Mouse (Mus musculus): ENCODE results near the gene Crat.

Gene Crat

DNA sequence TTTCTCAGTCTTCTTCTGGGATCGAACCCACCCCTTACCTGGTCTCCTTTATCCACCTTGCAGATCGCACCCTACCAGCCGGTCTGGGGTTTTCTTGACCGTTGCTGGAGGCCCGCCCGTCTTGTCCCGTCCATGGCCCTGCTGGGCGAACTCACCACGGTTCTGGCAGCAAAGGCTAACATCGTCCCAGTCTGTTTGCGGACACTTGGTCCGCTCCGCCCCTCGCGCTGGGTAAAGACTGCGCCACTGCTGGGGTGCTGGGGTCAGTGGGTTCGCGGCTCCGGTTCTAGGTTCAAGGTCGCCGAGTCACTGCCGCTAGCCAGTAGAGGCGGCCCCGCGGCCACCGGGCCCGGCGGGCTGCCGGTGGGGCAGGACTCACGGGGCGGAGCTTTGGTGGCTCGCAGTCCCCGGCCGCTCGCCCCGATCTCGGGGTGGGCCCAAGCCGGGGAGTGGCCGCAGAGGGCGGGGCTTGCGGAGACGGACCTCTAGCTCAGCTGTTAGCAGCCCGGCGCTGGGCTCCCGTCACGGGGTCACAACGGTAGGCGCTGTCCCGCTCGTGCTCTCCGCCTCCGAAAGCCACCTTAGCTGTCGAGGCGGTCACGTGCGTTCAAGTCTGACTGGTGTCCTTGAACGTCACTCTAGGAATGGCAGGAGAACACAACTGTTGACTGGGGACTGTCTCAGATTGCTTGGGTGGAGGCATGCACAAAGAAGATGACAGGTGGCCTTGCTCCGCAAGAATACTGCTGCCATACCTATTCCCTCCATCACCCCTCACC lies at the start of gene Crat:
TSS of gene Crat (minus strand) at position 657 of the 779 bp plus-strand sequence.
- DNase-seq (ENCODE audit: extremely low spot score, low read depth, low spot score) = no peak

DNA sequence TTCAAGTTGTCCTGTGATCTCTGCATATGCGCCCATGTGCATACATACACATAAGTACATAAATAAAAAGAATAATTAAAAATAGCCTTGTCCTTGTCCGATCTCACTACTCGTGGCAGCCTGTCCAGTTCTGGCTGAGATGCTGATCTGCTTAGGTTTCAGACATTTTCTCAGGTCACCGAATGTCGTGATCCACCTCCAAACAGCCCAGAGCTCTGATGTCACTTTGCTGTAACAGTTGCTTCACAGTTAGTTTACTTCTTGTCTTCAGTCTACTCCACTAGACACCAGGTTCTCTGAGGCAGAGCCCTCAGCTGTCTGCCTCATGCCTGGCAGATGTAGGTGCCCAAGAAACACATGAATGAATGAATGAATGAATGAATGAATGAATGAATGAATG lies 48.8 kb upstream of the Crat start:
- no peak for DNase-seq (ENCODE audit: extremely low spot score, low read depth, low spot score)

DNA sequence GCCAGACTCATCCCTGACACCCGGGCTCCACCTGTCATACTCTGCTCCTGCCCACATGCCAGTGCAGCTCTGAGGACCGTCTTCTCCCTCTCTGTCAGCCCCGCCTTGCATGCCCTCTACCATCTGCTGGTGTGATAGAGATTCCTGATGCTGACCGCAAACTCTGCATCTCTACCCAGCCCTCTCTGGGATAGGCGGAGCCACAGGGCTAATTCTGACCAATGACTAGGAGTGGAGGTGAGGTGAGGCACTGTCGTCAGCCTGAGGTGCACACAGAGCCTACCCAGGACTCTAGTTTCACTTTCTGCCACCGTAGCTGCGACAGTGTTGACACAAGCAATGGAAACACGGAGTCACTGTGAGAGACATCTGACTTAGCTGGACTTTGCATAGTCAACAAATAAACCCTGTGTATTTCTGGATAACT lies 48.3 kb upstream of the Crat start:
- DNase-seq (ENCODE audit: extremely low spot score, low read depth, low spot score) = no peak

DNA sequence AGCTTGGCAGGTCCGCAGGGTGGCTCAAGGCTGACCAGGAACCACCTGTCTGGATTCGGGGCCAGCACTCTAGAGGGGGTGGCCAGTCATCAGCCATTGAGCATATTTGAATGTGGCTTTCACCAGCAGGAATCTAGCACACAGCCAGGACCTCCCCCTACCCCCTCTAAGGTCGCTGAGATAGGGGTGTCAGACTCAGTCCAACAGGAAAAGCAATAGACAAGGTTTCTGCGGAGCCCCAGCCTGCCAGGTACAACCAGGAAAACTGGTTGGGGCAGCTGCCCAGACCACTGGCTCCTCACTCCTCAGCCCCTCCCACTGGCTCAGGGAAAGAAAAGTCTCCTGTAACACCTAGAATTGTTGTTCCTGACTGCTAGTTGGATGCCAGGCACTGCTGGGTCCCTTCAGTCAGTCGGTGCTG lies 47.7 kb upstream of the Crat start:
- DNase-seq (ENCODE audit: extremely low spot score, low read depth, low spot score) = no peak

DNA sequence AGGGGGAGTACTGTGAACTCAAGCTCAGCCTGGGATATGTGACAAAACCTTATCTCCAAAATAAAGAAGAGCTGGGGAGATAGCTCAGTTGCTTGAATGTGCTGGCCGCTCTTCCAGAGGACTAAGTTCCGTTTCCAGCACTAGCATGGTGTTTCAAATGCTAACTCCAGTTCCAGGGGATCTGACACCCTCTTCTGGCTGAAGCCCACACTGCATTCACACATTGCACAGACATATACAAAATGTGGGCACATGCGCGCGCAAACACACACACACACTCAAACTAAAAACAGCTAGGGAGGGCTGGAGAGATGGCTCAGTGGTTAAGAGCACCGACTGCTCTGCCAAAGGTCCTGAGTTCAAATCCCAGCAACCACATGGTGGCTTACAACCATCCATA lies 43.6 kb upstream of the Crat start:
- no peak for DNase-seq (ENCODE audit: extremely low spot score, low read depth, low spot score)

DNA sequence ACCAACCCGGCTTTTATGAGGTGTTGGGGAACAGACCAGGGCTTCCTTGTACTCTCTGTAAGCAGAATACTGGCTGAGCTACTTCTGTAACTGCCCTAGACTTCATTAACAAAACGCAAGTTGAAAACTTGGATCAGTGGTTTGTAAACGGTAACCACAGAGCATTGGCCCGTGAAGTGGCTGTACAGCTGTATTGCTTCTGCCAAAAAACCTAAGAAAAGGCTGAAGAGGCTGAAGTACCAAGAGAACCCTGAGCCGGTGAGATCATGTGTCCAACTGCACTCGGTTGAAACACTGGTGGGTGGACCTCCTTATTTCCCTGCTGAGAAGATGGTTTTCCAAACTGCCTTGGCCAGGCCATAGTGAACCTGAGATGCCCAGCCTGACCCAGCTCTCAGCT lies 42.7 kb upstream of the Crat start:
- no peak for DNase-seq (ENCODE audit: extremely low spot score, low read depth, low spot score)

DNA sequence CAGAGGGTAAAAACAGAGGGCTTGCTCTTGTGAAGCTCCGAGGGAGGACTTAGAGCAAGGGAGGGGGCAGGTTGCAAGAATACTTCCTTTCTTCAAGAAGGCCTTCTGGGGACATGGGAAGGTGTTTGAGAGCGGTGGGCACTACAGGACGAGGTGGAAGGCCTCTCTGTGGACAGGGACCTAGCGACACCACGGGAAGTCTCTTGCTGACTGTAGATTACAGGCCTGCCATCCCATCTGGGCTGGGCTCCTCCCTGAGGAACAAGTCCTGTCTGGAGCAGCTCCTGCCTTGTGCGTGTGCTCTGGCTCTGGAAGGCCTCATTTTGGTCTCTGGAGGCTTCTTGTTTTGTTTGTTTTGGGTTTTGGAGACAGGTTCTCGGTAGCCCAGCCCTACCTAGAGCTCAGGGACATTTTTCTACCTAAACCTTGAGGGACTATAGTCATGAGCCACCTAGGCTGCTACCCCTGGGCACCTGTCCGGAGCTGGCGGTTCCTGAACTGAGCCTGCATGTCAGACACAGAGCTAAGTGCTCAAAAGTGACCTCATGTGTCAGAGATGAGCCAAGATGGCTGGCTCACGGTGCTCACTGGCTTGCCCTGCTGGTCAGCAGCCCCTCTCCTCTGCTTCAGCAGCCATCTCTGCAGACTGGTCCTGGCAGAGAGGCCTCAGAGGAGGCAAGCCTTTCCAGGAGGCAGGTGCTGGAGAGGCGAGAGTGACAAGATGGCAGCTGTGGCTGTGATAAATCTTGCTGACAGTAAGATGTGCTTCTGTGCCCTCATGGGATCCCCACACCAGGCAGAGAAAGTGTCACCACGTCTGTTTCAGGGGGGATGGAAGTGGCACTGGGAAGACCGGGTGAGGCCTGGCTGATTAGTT lies 40.7 kb upstream of the Crat start:
- no peak for DNase-seq (ENCODE audit: extremely low spot score, low read depth, low spot score)

DNA sequence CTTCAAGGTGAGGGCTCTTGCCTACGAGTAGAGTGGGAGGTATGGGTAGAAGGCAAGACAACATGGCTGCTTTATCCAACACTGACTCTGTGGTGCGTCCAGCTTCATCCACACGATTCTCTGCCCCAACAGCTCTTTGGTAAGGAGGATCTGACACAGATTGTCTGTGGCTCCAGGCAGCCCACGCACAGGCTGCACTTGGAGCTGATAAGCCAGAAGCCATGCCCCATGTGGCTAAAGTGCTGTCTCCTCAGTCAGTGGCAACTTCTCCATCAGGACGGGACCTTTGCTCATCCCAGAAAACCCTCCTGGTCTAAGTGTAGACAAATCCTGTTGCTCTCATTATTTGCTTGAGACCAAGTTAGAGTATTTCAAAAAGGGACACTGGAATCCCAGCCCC lies 39.0 kb upstream of the Crat start:
- no peak for DNase-seq (ENCODE audit: extremely low spot score, low read depth, low spot score)

DNA sequence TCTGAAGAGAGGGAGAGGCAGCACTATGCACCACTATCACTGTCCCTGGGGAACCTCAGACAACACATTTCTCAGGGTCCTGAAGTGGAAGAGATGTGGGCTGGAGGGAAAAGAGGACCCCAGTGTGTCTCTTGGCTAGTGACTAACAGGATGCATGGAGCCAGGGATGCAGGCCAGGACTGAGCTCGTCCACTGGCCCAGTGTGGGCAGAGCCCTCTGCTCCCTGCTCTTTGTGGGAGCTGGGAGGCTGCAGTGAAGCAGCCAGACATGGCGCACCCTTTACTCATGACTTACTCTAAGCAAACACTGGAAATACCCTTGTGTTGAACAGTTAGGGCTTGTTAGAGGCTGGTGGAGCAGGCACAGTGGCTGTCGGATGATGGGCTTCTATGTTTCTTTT lies 38.0 kb upstream of the Crat start:
- no peak for DNase-seq (ENCODE audit: extremely low spot score, low read depth, low spot score)

DNA sequence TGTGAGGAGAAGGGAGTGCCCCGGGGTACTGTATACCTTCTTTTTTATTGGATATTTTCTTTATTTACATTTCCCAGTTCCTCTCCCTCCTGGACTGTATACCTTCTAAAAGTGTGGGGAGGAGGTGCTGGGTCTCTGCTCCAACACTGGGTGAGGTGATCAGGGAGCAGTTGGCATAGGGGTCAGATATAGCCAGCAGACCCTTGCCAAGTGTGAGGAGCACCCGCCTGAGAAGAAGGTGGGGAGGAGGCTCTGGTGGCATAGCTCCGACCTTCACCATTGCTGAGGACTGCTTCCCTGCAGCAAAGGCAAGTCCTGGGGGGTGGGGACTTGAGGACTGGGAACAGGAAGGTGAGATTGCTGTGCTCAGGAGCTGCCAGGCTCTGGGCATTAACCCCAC lies 35.9 kb upstream of the Crat start:
- no peak for DNase-seq (ENCODE audit: extremely low spot score, low read depth, low spot score)

DNA sequence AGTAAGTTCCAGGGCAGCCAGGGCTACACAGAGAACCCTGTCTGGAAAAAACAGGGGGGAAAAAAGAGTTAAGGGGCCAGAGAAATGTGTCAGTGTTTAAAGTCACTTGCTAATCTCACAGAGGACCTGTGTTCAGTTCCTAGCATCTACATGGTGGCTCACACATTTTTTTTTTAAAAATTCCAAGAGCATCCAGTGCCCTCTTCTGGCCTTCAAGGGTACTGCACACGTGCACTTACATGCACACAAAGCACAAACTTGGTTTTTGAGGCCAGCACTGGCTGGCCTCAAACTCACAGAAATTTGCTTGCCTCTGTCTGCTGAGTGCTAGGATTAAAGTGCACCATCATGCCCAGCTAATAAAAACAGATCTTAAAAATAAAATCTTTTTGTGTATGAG lies 34.9 kb upstream of the Crat start:
- no peak for DNase-seq (ENCODE audit: extremely low spot score, low read depth, low spot score)

DNA sequence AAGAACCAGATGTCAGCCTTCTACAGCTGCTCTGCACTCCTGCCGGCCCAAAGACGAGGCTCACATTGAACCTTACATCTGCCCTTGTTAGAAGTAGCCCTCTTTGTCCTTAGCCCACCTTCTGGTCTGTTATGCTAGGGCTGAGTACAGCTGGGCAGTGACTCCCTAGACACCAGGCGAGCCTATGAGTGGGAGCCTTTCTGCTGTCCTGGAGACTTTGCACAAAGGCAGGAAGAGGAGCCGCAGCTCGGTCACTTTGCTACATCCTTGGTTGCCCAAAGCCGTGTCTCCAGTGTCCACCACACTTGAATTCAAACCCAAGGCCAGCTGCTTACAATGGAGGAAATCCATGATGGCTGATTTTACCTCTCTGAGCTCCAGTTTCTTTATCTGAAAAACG lies 32.8 kb upstream of the Crat start:
- no peak for DNase-seq (ENCODE audit: extremely low spot score, low read depth, low spot score)

DNA sequence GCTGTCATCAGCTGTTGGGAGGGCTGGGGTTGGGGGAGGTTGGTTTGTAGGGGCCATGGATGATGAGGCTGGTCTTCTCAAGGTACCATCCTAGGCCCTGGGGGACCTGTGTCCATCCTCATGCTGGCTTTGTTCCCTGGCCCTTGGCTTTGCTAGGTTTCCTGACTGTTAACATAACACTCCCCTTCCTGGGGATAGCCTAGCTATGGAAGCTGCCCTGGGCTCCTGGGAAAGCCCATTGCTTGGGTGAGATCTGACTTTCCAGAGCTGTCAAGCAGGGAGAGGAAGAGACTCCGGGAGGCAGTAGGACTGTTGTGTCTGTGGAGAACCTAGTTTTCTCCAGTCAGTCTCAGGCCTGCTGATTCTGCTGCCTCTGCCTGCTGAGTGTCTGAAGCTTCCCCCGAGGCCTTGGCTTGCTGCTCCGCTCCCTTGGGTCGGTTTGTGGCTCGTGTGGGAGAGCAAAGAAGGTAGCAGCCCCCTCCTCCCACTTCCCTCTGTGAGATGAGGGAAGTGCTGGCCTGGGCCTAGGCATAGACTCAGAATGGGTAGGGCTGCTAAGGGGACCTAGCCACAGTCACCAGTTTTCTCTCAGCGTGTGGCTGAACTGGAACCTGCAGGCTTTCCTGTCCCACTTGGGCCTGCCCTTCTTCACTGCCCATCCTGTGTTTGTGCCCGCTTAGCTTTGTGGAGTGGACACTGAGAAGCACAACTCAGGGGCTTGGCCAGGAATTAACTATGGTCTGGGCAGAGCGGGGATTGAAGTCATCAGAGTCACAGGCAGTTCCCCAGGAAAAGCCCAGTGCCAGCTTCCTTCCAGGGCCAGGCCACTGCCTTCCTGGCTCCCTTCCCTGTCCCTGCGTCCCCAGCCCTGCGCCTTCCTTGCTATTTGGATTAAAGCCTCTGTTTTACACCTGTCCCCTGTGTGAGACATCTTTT lies 31.5 kb upstream of the Crat start:
- no peak for DNase-seq (ENCODE audit: extremely low spot score, low read depth, low spot score)

DNA sequence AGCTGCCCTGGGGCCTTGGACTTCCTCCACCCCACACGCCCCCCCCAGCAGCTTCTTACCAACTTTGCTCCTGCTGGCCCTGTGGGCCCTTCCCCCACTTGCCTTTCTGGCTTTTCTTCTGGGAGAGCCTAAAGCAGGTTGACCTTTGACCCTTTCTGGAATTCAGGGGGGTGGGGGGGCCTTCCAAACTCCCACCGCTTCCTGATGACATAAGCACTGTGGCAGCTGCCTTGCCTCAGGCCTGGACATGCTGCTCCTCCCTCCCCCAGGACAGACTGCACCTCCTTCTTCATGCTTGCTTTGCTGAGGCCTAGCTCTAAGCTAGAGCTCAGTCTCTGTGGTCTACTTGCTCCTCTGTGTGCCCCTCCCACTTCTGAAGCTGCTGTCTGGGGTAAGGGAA lies 29.7 kb upstream of the Crat start:
- no peak for DNase-seq (ENCODE audit: extremely low spot score, low read depth, low spot score)

DNA sequence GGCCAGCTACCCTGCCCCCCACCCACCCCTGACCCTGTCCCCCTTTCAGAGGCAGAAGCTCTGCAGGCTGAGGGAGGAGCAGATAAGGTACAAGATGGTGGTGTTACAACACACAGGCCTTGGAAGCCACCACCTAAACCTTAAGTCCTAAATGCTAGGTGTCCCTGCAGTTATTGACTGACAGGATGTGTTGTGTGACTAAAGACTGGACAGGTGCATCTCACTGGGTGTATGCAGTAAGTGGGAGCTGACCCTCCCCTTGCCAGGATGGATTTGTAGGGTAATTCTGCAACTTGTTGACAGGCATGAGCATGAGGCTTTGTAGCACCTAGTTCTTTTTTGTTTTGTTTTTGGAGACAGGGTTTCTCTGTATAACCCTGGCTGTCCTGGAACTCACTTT lies 28.8 kb upstream of the Crat start:
- DNase-seq (ENCODE audit: extremely low spot score, low read depth, low spot score) = no peak

DNA sequence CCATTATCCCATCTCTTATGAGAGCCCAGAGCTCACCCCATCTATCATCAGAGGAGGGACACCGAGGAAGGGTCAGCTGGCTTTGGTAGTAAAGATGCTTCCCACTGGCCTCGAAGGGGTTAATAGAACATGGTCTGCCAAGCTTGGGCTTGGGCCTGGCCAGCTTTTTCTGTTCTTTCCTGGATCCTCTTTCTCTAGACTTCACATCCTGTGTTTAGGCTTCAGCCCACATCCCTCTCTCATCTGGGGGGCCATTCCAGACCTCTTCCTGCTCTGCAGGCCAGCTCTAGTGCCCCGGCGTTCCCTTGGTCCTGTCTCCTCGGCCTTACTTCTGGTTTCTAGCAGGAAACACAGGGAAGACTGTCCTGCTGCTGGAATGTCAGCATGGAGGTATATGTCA lies 28.4 kb upstream of the Crat start:
- DNase-seq (ENCODE audit: extremely low spot score, low read depth, low spot score) = no peak

DNA sequence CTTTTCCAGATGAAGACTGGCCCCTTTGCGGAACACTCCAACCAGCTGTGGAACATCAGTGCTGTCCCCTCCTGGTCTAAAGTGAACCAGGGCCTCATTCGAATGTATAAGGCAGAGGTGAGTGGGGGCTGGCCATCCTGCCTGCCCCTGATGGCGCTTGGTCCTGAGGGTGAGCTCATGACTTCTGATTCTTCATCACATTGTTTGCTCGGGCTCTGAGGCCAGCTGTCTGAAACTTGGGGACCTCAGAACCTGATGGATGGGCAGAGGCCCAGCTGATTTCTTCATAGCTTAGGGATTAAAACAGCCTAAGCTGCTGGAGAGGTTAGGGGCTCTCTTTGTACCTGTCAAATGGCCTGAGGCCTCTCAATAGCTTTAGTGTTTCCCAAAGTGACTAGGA lies 27.7 kb upstream of the Crat start:
- DNase-seq (ENCODE audit: extremely low spot score, low read depth, low spot score) = no peak

DNA sequence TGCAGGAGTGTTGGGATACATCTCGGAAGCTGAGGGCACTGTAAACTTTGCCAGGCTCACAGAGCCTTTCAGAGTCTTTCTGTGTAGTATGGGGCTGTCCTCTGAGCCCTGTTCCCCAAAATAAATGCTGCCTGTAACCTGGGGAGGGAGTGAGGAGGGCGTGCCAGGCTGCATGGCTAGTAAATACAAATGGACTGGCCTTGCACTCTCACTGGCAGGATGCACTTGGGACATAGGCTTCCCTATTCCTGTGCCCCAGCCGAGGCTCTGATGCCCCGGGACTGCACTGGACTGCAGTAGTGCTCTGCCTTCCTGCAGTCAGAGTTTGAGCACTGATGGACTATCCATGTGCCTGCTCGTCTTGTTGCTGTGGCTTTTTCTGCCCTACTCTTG lies 26.9 kb upstream of the Crat start:
- DNase-seq (ENCODE audit: extremely low spot score, low read depth, low spot score) = no peak

DNA sequence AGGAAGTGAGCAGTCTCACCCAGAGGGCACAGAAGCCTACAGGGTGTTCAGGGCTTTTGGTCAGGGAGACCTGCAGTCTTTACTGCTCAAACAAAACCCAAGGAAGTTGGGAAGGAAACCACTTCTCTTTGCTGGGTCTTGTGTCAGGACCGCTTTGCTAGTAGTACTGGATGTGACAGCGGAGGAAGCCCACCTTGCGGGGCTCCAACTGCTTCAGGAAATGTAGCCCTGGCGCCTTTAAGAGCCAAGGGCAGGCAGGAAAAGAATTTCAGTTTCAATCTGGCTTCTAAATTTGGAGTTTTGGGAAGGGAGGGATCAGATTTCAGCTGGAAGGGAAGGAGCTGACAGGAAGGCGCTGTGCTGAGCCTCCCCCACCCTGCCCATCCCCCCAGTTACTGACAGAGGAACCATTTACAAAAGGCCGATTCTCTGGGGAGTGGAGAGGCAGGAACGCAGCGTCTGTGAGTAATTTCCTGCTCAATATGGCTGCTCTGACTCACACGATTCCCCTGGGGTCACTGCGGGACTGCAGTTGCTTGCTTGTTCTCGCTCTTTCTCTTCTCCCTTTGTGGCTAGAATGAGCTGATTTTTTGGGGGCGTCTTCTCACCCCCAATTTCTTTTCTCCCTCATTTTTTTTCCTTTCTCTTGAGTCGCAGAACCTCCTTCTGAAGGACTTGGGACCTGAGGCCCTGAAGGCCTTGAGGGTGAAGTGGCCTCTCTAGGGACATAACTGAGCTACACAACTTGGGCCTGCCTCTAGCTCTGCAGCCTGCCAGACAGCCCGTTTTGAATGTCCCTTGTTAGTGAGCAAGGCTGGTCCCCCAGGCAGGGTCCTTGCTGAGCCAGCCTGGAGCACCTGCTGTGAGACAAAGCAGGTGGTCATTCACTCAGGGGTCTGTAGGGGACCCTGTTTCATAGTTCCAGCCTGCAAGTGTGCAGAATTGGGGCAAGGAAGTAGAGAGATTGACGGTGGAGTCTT lies 26.2 kb upstream of the Crat start:
- peak; percentile 95 for DNase-seq (ENCODE audit: extremely low spot score, low read depth, low spot score)

Measured in hindlimb bud, embryonic 11.5 days (tissue).